Mouse (Mus musculus): ENCODE measurements at regions not wholly inside any gene's neighbourhood (a gene's known extent, or its start where the extent isn't known, plus 50 kb on each side); places are given as distances from the start of the nearest gene placed in this dataset.
A peak's percentile ranks its signal among the peaks of the same experiment; 100 is the strongest.

DNA sequence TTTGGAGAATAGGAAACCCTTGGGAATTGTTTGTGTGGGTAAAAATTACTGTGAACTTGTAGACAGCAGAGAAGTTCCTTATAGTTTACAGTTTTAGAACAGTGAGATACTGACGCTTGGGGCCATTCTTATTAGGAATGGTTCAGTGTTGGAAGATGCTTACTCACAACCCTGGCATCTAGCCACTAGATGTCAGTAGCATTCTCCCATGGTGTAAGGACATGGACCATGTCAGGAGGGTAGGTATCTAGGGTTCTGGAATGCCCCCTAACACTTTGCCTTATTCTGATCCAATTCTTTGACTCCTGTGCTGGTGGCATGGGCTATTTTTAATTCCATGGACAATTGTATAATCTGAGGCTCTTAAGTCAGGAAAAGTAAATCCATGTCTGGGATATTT lies 185.3 kb upstream of the Ccn2 start:
- no peak for TF ChIP-seq POLR2A (IDR thresholded peaks at IDR 0.05; ENCODE audit: insufficient read depth, low read depth, low read length)
- TF ChIP-seq CTCF (IDR thresholded peaks at IDR 0.05): peak; percentile 82
